Mouse (Mus musculus) kidney, postnatal 10 days (tissue): ENCODE results near the gene Fam170b.

Experiments
- DNase-seq: peaks from one replicate; pipeline ENCODE4 v3.0.0; 2021; ENCODE audit warnings: mixed read lengths

Gene Fam170b

GRCm38 (mm10) chr14:32827994-32828650, 5.6 kb upstream of the Fam170b start:
- DNase-seq, result peak; percentile 63

GRCm38 (mm10) chr14:32835181-32835580, 1.4 kb downstream of the Fam170b start:
- DNase-seq, result no peak

GRCm38 (mm10) chr14:32835596-32835995, 1.8 kb downstream of the Fam170b start:
- DNase-seq, result no peak

- no peak for DNase-seq
These were observed 2.4 kb downstream of the Fam170b start for GRCm38 (mm10) chr14:32836191-32836590.

GRCm38 (mm10) chr14:32842052-32842451, 8.3 kb downstream of the Fam170b start:
- no peak for DNase-seq

GRCm38 (mm10) chr14:32854059-32854458, 20.3 kb downstream of the Fam170b start:
- no peak for DNase-seq

- DNase-seq, result no peak
These were observed 22.5 kb downstream of the Fam170b start for GRCm38 (mm10) chr14:32856246-32856645.

GRCm38 (mm10) chr14:32856681-32857328, 23.0 kb downstream of the Fam170b start, which contains the start of gene Vstm4:
Gene Vstm4, plus strand, starts transcription at chr14:32856756.
- DNase-seq, result peak; percentile 85

- DNase-seq, result no peak
These were observed 24.6 kb downstream of the Fam170b start for GRCm38 (mm10) chr14:32858361-32858760.

GRCm38 (mm10) chr14:32858941-32859510, 25.3 kb downstream of the Fam170b start:
- DNase-seq, result no peak

- peak; percentile 65 for DNase-seq
These were observed 26.2 kb downstream of the Fam170b start for GRCm38 (mm10) chr14:32859831-32860569.

GRCm38 (mm10) chr14:32861149-32861581, 27.4 kb downstream of the Fam170b start:
- DNase-seq, result peak; percentile 86

- DNase-seq, result no peak
These were observed 27.9 kb downstream of the Fam170b start for GRCm38 (mm10) chr14:32861656-32862055.

- DNase-seq, result no peak
These were observed 31.6 kb downstream of the Fam170b start for GRCm38 (mm10) chr14:32865331-32865730.

- DNase-seq, result no peak
These were observed 38.2 kb downstream of the Fam170b start for GRCm38 (mm10) chr14:32871963-32872362.

- peak; percentile 49 for DNase-seq
These were observed 43.8 kb downstream of the Fam170b start for GRCm38 (mm10) chr14:32877549-32877948.

- DNase-seq, result no peak
These were observed 46.6 kb downstream of the Fam170b start for GRCm38 (mm10) chr14:32880332-32880731.

GRCm38 (mm10) chr14:32881693-32882092, 47.9 kb downstream of the Fam170b start:
- DNase-seq, result no peak
